Mouse (Mus musculus) heart, embryonic 14.5 days (tissue): ENCODE results near the gene Eri3. TPM values are rescaled to one million over a fixed set of nuclear protein-coding genes. Genes with fewer than 3 reads are reported as not detected.

Source experiments
- ATAC-seq: fragments of 200-750 bp; cut with Nextera tagmentation; 2 replicates; pipeline ENCODE4 v1.8.0; 2017; ENCODE audit warnings: low read depth, moderate TSS enrichment; ENCODE audit not compliant: insufficient number of reproducible peaks, insufficient read depth, low FRiP score
- H3K27ac ChIP-seq, 2 experiments: fragments of 200-500 bp in 1 of 2; fragments of 300-500 bp in 1 of 2; sonication (generic) in 1 of 2; replicated peaks in 1 of 2; 2 replicates each; pipeline ENCODE4 v1.5.1; 2012 to 2014; ENCODE audit warnings: low read depth in 2 of 2, low read length in 2 of 2, control low read depth in 1 of 2, mild to moderate bottlenecking in 1 of 2, mixed read lengths in 1 of 2; ENCODE audit not compliant: control insufficient read depth in 1 of 2, insufficient read depth in 1 of 2
- H3K27me3 ChIP-seq: fragments of 300-500 bp; sonication (generic); 2 replicates; pipeline ENCODE4 v1.6.1; 2014; ENCODE audit warnings: mild to moderate bottlenecking, low read length, control low read depth; ENCODE audit not compliant: control insufficient read depth, insufficient read depth
- H3K36me3 ChIP-seq: fragments of 300-500 bp; sonication (generic); 2 replicates; pipeline ENCODE4 v1.6.1; 2014; ENCODE audit warnings: mild to moderate bottlenecking, control low read depth, low read length, mixed read lengths; ENCODE audit not compliant: control insufficient read depth, insufficient read depth
- H3K4me1 ChIP-seq, 2 experiments: fragments of 200-500 bp in 1 of 2; fragments of 300-500 bp in 1 of 2; sonication (generic) in 1 of 2; 2 replicates each; pipeline ENCODE4 v1.6.1; 2012 to 2014; ENCODE audit warnings: low read length in 2 of 2, control low read depth in 1 of 2, mixed read lengths in 1 of 2; ENCODE audit not compliant: control insufficient read depth in 2 of 2, insufficient read depth in 2 of 2
- H3K4me2 ChIP-seq: fragments of 300-500 bp; sonication (generic); 2 replicates; pipeline ENCODE4 v1.6.1; 2014; ENCODE audit warnings: mild to moderate bottlenecking, low read length
- H3K4me3 ChIP-seq, 2 experiments: fragments of 200-500 bp in 1 of 2; fragments of 300-500 bp in 1 of 2; sonication (generic) in 1 of 2; 2 replicates each; pipeline ENCODE4 v1.5.1; 2012 to 2014; ENCODE audit warnings: low read length in 2 of 2, mild to moderate bottlenecking in 2 of 2, control low read depth in 1 of 2, low read depth in 1 of 2, moderate library complexity in 1 of 2; ENCODE audit not compliant: control insufficient read depth in 1 of 2, insufficient read depth in 1 of 2
- H3K9ac ChIP-seq: fragments of 300-500 bp; sonication (generic); 2 replicates; pipeline ENCODE4 v1.6.1; 2014; ENCODE audit warnings: mild to moderate bottlenecking, low read length
- H3K9me3 ChIP-seq: fragments of 300-500 bp; sonication (generic); 2 replicates; pipeline ENCODE4 v1.6.1; 2016; ENCODE audit warnings: low read length, control low read depth; ENCODE audit not compliant: control insufficient read depth
- WGBS: fragments of 180-500 bp; shearing (Covaris S2); extraction: QIAGEN DNeasy Blood & Tissue Kit; methylation state at CpG from one replicate; pipeline ENCODE4 v1.1.7; 2014; 5-methylcytosine and 5-hydroxymethylcytosine counted together
- polyA plus RNA-seq: library from polyadenylated mRNA; unstranded; fragments of >200 nt; fragmentation: Nextera tagmentation; extraction: Ambion mirVana; gene quantifications from 2 replicates; pipeline ENCODE4 v1.2.1, GENCODE M21; 2014

The Eri3 gene
- polyA plus RNA-seq, 1 experiment from 2014 or later, result 128 TPM

GRCm38 (mm10) chr4:117577579-117577978, 27.4 kb downstream of the Eri3 start:
- Histone ChIP-seq H3K4me3 (no peak overlapping the region), H3K4me2 (no peak overlapping the region), H3K36me3 (peaks cover 21% of the 10 kb centered on the region), H3K27ac (no peak overlapping the region), H3K9ac (no peak overlapping the region), H3K27me3 (no peaks in the 10 kb centered on the region), H3K9me3 (no peaks in the 10 kb centered on the region), H3K4me1 (peaks cover 2 to 15% of the 10 kb centered on the region in 2 experiments; a peak in 2 of 4 replicates)
- 95% methylated on average over 1 of the region's 1 CpGs for WGBS
- ATAC-seq, result no peak

GRCm38 (mm10) chr4:117581626-117582025, 31.5 kb downstream of the Eri3 start:
- Histone ChIP-seq H3K9me3 (no peaks in the 10 kb centered on the region), H3K4me2 (no peak overlapping the region), H3K4me3 (no peak overlapping the region), H3K9ac (no peak overlapping the region), H3K4me1 (peaks cover 2 to 8% of the 10 kb centered on the region in 2 experiments; a peak in 2 of 4 replicates), H3K27me3 (no peaks in the 10 kb centered on the region), H3K27ac (no peak overlapping the region), H3K36me3 (peaks cover 48% of the 10 kb centered on the region)
- WGBS, result 85% methylated on average over 9 of the region's 9 CpGs
- ATAC-seq, result no peak

GRCm38 (mm10) chr4:117585995-117586394, 35.8 kb downstream of the Eri3 start:
- WGBS, result 54% methylated on average over 2 of the region's 2 CpGs
- Histone ChIP-seq H3K4me3 (no peak overlapping the region), H3K27ac (no peak overlapping the region), H3K9ac (no peak overlapping the region), H3K4me2 (no peak overlapping the region), H3K27me3 (no peaks in the 10 kb centered on the region), H3K9me3 (no peaks in the 10 kb centered on the region), H3K36me3 (peaks cover 58% of the 10 kb centered on the region), H3K4me1 (peaks cover 2 to 18% of the 10 kb centered on the region in 2 experiments; a peak in 1 of 4 replicates)
- ATAC-seq, result no peak

- no peaks in the 10 kb centered on the region for H3K9me3 ChIP-seq
- 31% methylated on average over 4 of the region's 4 CpGs for WGBS
- H3K4me3 ChIP-seq, result no peak overlapping the region
- ATAC-seq, result no peak
- H3K4me1 ChIP-seq, result peaks cover 2 to 18% of the 10 kb centered on the region in 2 experiments; a peak in 3 of 4 replicates
- peaks cover 67% of the 10 kb centered on the region for H3K36me3 ChIP-seq
- H3K4me2 ChIP-seq, result no peak overlapping the region
- no peak overlapping the region for H3K9ac ChIP-seq
- no peak overlapping the region for H3K27ac ChIP-seq
- H3K27me3 ChIP-seq, result no peaks in the 10 kb centered on the region
Measured at GRCm38 (mm10) chr4:117587447-117587846, 37.3 kb downstream of the Eri3 start.

GRCm38 (mm10) chr4:117589081-117589660, 39.0 kb downstream of the Eri3 start:
- peaks cover 5 to 18% of the 10 kb centered on the region in 2 experiments; a peak in 3 of 4 replicates for H3K4me1 ChIP-seq
- no peak overlapping the region for H3K9ac ChIP-seq
- no peaks in the 10 kb centered on the region for H3K27me3 ChIP-seq
- H3K4me3 ChIP-seq, result no peak overlapping the region
- 74% methylated on average over 8 of the region's 8 CpGs for WGBS
- peaks cover 67% of the 10 kb centered on the region for H3K36me3 ChIP-seq
- H3K27ac ChIP-seq, result no peak overlapping the region
- no peak for ATAC-seq
- no peaks in the 10 kb centered on the region for H3K9me3 ChIP-seq
- no peak overlapping the region for H3K4me2 ChIP-seq

GRCm38 (mm10) chr4:117590781-117591180, 40.6 kb downstream of the Eri3 start:
- ATAC-seq, result no peak
- WGBS, result 72% methylated on average over 2 of the region's 2 CpGs
- peaks cover 70% of the 10 kb centered on the region for H3K36me3 ChIP-seq

GRCm38 (mm10) chr4:117592206-117592605, 42.0 kb downstream of the Eri3 start:
- no peak overlapping the region for H3K4me3 ChIP-seq
- H3K4me2 ChIP-seq, result no peak overlapping the region
- H3K27ac ChIP-seq, result no peak overlapping the region
- H3K9me3 ChIP-seq, result no peaks in the 10 kb centered on the region
- no peaks in the 10 kb centered on the region for H3K27me3 ChIP-seq
- no peak overlapping the region for H3K9ac ChIP-seq
- H3K36me3 ChIP-seq, result peaks cover 70% of the 10 kb centered on the region
- H3K4me1 ChIP-seq, result peaks cover 5 to 14% of the 10 kb centered on the region in 2 experiments; a peak in 3 of 4 replicates
- WGBS, result 87% methylated on average over 5 of the region's 5 CpGs
- ATAC-seq, result no peak

More at GRCm38 (mm10) chr4:117590781-117591180, 40.6 kb downstream of the Eri3 start:
- H3K4me3 ChIP-seq, result no peak overlapping the region
- H3K4me2 ChIP-seq, result no peak overlapping the region
- H3K4me1 ChIP-seq, result peaks cover 5 to 18% of the 10 kb centered on the region in 2 experiments; a peak in 3 of 4 replicates
- no peaks in the 10 kb centered on the region for H3K27me3 ChIP-seq
- 0 out of 4 replicates have a peak overlapping the region, but pooled peaks of 1 of the 2 experiments have one; percentile 1 for H3K27ac ChIP-seq
- H3K9me3 ChIP-seq, result no peaks in the 10 kb centered on the region
- H3K9ac ChIP-seq, result no peak overlapping the region

- H3K27ac ChIP-seq, result no peak overlapping the region
- no peak overlapping the region for H3K4me3 ChIP-seq
- no peak overlapping the region for H3K9ac ChIP-seq
- peaks cover 3 to 4% of the 10 kb centered on the region in 2 experiments; a peak in 3 of 4 replicates for H3K4me1 ChIP-seq
- no peak overlapping the region for H3K4me2 ChIP-seq
- H3K9me3 ChIP-seq, result no peaks in the 10 kb centered on the region
- peaks cover 79% of the 10 kb centered on the region for H3K36me3 ChIP-seq
- WGBS, result 90% methylated on average over 10 of the region's 10 CpGs
- no peaks in the 10 kb centered on the region for H3K27me3 ChIP-seq
- ATAC-seq, result no peak
Measured at GRCm38 (mm10) chr4:117595293-117595692, 45.1 kb downstream of the Eri3 start.
